Mouse (Mus musculus) embryonic fibroblast, embryonic 13.5 days (primary cell): ENCODE results near the gene Cops9.

ENCODE experiments used
- CTCF ChIP-seq: IDR thresholded peaks from 2 replicates; pipeline ENCODE4 v1.5.1; 2011; ENCODE audit warnings: mild to moderate bottlenecking, control low read depth, low read length, moderate library complexity, borderline replicate concordance; ENCODE audit not compliant: insufficient read depth
- POLR2A ChIP-seq: IDR thresholded peaks from 2 replicates; pipeline ENCODE4 v1.6.1; 2011; ENCODE audit warnings: low read depth, mild to moderate bottlenecking, control low read depth, low read length, moderate library complexity

DNA sequence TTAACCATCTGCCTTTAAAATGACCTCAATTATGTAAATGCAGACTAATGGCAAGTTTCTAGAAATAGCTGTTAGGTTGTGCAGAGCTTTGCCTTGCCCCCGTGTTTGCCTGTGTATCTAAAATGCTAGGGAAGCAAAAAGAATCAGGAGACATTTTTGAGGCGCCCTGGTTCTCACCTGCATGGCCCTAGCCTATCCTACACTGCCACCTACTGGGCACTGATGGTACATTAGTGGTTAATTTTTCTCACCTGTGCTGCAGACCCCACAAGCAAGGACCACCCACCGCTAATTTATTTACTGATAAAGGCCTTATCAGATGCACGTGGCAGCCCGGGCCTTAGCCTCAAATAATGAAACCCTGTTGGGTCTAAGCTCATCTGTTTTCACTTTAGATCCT is 30.8 kb downstream of the Cops9 start:
- TF ChIP-seq POLR2A (no peak), CTCF (peak; percentile 63; the same call in 1 of the 2 replicates)
